Mouse (Mus musculus): ENCODE measurements around the gene Abhd17c.

The Abhd17c gene

GRCm38 (mm10) chr7:84077257-84078013 lies 74.3 kb downstream of the Abhd17c start:
- no peak for DNase-seq (ENCODE audit: low spot score in 2 of 2)

DNA sequence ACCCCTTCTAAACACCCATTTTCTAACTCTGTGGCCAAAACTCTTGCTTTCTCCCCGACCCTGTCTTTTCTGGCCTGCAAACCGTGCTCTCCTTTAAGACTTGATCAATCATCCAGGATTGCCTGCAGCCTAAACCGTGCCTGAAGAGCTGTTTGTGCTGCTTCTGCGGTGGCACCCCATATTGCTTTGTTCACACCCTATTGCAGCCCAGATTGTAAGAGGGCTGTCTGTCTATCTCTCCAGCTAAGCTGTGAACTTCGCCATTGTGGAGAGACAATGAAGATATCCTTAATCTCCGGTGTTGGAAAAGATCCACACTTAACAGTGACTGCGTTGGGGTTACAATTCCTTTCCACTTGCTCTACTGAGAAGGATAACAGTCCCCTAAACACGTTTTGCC lies 77.4 kb downstream of the Abhd17c start:
- DNase-seq (ENCODE audit: low spot score in 2 of 2): no peak

DNA sequence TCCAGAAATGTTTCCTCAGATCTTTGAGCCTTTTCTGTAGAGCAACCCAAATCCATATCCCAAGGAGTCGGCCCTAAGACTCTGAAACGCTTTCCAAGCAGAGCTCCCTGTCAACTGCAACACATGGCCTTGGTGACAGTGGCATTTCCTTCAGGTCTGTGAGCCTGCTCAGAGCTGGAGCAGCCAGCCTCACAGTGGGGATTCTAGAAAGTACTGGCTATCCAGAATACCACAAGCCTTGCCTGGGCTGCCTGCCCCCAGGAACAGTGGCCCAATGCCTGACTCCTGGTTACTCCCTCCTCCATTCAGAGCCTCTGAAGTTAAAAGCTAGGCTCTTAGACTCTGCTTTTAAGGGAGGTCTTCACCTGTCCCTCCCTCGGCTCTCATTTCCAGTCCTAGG lies 77.8 kb downstream of the Abhd17c start:
- no peak for DNase-seq (ENCODE audit: low spot score in 2 of 2)

DNA sequence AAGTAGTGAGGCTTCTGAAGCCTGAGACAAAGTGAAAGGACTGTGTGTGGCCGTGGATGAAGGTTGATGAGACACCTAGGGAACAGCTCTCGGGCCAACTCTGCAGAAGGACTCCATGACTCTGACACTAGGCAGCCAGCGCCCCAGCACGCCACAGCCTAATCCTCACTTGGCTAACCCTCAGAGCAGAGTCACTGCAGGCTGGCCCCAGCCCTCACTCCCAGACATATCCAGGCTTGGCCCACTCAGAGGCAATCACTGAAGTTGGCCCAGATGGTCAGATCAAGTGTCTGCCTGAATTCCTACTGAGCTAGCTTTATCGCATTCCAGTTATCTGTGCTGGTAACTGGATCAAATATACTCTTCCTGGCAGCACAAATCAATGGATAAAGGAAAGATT lies 82.8 kb downstream of the Abhd17c start:
- DNase-seq (ENCODE audit: low spot score in 2 of 2): no peak

DNA sequence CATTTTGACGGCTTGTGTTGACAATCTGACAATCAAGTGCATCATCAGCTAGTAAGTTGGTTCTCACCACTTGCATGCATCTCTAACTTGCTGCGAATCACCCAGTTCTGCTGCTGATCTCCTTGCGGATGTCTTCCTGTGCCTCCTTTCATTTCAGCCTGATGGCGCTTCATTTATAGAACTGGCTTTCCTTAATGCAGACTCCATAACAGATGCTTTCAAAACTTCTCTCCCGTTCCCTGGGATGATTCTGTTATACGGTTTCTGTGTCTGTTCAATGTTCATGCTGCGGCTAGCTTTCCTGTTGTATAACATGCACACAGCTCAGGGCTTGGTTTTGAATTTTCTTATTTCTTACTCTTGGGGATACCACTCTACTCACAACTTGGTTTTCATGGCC lies 91.9 kb downstream of the Abhd17c start:
- DNase-seq (ENCODE audit: low spot score in 2 of 2): no peak

Data from frontal cortex, postnatal 14 days (tissue).